Mouse (Mus musculus): Measurements from ENCODE around the gene Naa80.

Naa80 gene

DNA sequence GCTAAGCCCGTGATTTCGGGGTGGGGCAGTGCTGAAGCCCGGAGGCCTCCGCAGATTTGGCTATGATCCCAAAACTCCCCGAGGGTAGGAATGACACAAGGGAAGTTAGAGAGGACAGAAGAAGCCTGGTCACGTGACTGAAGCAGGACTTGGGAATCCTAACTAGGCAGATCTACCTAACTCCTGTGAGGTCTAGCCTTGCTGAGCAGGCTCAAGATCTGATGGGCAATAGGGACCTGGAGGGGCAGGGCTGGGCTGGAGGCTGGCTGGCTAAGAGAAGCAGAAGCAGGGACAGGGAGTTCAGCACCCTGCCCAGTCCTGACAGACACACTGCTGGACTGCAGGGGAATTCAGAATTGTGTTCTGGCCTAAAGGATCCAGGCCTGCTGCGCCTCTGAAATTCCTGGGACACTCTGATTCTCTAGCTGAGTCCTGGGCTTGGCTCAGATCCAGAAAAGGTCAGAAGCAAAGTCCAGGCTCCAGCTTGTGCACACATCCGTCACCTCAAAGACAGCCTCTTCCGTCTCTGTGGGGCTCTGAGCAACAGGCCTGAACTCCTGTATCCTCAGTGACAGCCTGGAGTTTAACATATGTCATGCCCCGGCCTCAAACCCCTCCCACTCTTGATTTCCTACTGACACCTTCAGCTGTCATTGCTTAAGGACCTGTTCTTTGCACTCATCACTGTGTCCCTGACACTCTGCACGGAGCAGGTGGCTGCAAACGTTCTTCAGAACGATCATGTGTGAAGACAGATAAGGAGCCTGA is 40.3 kb downstream of the Naa80 start:
- DNase-seq = no peak

DNA sequence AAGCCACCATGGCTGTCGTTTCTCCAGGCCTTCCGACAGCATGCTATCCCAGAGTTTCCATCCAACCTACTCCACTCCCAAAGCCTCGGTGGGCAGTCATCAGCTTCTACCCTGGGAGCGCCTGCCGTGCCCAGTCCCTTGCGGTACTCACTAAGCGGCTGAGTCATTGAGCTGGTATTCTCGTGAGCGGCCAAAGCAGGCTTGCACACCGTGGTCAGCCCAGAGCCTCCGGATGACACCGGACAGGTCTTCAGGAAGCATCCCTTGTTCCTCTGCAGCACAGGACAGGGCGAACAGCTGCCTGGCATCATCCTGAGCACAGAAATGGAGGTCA is 40.8 kb downstream of the Naa80 start:
- DNase-seq = no peak

DNA sequence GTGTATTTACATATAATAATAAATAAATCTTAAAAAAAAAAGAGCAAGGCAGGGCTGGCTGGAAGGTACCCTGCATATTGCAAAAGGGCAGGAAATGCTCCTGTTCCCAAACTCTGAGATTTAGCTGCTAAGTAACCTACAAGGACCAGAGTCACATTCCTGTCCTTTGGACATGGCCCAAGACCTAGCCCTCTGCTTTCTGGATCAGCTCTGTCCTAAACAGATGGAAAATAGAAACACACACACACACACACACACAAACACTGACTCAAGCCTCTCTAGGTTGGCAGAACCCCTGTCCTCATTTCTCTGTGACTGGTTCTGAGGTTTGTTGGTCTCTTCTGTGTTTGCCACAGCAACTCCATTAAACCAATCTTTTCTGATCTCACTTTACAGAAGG is 42.3 kb downstream of the Naa80 start:
- no peak for DNase-seq

DNA sequence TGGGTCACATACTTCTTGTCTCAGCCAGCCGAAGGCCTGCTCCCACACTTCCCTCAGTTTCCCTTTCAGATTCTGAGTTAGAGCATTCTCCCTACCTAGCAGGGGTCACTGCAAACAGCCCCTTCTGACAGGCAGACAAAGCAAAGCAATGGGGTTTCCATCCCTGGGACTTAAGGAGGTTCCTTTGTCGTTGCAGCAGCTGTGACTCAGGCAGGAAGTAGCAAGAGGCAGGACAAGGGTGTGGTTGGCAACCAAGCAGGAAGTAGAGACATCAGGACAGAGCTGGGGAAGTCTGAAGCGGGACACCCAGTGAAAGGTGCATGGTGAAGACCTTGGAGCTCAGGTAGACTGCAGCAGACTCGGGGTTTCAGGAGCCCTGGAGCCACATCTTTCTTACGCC is 45.9 kb downstream of the Naa80 start:
- DNase-seq = no peak

DNA sequence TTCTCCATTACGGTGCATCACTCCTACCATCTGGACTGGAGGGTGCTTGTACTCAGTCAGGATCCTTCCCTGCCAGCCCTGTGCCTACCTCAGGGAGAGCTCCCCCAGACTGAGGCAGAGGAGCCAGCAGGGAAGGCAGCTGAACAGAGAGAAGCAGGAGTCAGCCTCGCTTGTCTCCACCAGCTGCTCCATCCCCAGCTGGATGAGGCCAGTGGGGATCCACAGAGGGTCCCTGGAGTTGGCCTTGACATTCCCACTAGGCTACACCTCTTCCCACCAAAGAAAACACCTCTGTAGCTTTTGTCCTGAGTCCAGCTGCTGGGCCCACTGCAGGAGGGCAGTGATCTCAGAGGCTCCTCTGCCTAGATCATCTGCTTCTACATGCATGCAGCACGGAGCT is 46.3 kb downstream of the Naa80 start:
- no peak for DNase-seq

DNA sequence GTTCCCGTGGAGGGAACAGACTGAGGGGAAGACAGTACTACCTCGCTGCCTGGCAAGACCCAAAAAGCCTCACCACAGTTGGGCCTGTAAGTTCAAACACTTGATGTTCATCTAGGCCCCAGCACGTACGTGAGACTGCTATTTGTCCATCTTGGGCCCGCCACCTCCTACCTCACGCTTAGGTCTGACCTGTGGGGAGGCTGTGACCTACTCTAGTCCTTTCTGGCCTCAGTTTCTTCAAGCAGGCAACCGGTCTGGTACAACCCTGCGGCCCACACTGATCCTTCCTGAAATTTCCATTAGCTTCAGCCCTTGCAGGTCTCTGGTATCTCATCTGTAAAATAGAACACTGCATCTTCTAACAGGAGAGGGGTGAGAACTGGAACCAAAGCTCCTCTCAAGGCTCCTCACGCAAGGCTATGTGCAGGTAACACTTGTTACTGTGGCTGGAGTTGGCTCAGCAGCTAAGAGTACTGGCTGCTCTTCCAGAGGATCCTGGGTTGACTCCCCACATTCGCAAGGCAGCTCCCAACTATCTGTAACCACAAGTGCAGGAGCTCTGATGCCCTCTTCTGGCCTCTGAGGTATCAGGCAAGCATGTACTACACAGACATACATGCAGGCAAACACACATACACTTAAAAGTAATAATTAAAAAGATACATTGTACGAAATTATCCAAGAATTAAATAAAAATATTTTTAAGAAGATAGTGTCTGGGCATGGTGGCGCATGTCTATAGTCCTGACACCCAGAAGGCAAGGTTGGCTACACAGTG is 46.9 kb downstream of the Naa80 start:
- no peak for DNase-seq

DNA sequence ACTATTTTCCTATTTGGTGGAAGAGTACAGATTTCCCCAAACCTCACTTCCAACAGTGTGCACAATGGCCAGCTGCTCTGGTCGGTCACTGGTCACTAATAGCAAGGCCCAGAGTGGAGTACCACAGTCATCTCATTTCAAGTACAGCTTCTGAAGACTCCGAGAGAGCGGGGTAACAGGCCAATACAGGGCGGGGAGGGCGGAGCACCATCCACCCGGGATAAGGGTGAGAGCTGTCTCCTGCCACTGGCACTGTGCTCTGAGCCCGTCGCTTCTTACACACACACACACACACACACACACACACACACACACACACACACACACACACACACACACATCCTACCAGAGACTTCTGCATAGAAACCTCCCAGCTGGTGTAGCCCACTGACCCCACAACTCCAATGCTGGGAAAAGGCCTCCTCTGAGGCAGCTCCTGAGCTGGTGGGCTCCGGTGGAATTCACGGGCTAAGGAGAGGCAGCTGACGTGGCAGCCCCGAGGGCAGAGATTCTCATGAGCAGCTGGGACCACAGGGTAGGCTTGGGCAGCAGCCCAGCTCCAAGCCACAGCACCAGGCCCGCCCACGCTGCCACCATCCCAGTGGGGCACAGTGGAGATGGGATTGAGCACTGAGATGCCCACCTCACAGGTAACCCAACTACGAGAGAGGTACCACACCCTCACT is 47.6 kb downstream of the Naa80 start:
- peak in 1 of 2 experiments; percentile 45 for DNase-seq

DNA sequence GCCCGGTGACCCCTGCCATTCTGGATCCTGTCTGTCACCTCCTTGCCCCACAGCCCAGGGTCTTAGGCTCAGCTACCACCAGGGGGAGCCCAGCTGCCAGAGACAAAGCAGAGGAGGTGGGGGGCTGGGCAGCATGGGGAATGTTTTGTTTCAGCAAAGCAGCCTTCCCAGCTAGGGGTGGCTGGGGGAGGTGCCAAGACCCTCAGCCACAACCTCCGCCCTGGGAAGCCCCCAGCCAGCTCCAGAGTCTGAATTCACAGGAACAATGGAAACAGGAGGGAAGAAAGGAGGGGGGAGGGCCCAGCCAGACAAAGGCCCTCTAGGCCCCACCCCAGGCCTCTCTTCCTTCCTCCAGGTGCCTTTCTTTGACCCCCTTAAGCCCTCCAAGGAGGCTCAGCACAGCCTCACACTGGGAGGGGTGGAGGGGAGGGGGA is 48.2 kb downstream of the Naa80 start:
- DNase-seq = peak; percentile 65 to 77

DNA sequence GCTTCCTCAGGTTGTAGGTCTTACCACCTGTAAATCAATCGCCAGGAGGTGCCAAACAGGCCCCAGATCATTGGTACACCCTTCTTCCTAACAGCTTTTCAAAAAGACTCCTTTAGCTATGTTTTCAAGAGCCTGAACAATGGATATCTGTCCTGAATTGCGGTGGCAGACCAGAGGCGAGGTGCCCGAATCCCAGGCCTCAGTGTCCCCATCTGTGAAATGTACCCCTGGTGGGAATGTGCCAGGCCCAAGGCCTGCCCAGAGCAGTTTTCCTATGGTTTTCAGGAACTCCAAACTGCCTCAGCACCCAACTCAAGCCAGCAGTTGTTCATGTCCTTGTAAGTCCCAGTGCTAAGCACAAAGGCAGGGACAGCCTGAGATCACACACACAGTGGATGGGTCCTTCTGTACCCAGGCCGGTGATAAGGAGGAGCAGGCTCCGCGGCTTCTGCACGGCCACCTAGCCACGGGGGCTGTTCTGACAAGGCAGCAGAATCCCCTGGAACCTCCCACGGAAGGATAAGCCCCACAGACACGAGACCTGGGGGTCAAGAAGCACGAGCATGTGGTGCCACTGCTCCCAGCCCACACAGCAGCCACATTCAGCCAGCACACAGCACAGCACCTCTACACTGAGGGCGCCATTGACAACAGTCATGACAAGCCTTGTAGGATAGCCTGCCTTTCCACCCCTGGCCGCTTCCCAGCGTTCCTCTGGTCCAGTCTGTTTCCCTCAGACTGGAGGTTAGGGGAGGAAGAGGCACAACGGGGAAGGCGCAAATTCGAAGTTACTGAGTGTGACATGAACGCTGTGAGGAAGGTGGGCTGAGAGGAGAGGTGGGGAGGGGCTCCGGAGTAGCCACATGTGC is 48.9 kb downstream of the Naa80 start:
- DNase-seq = no peak

DNA sequence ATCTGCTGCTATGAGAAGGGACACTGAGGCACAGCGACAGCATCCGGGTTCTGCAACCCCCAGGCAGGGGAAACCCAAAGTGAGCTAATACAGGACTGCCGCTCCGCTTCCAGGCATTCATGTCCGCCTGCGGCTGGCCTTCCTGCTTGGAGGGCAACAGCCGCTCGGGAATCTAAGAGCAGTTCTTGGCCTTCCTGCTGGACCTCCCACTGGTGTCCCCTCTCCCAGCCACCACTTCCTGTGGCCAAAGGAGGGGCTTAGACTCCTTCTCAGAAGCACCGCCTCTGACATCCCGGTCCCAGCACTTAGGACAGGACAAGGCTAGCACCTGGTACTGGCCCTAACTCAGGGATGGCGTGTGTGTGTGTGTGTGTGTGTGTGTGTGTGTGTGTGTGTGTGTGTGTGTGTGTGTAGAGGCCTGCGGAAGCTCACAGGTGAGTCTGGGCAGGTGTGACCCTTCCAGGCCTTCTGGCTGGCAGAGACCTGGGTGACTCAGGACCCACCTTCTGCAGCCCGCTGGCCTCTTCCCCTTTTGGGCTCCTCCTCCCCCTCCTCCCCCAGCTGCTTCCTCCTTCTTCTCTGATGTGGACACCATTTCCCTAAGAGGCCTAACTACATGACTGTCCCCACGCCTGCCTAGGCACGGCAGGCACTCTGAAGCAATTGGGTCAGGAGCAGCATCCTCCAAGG is 50.2 kb downstream of the Naa80 start:
- no peak for DNase-seq

DNA sequence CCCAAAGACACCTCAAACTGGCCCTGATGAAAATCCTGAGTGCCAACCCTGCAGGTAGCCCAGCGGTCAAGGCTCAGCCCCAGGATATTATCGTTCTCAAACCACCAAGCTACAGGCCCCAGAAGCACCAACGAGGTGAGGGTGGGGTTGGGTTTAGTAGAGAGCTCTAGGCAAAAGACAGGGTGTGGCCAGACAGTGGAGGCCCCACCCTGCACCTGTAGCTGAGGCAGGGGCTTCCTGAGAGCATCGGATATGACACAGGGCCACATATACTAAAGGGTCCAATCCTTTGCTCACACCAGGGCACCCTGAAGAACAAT is 50.7 kb downstream of the Naa80 start:
- DNase-seq = no peak

DNA sequence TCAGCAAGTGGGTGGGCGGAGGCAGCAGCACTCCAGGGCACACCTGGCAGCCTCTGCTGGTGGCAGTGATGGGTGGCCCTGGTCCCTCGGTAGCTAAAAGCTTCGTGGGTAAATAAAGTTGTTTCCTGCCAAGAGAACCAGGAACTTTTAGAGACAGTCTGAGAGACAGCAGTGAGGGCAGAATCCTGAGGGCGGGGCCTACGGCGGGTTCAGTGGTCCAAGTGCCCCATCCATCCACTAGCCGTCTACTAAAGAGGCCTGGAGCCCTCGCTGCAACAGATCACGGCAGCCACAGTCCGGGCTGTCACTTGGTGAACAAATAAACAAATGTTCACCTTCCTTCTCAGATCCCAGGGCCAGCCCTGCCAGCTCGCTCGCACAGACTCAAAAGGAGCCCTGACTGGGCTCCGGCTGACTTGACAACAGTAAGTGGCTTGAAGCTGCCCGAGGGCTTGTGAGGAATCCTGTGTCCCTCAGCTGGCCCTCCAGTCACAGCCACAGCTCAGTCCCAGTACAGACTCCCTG is 51.3 kb downstream of the Naa80 start:
- no peak for DNase-seq

DNA sequence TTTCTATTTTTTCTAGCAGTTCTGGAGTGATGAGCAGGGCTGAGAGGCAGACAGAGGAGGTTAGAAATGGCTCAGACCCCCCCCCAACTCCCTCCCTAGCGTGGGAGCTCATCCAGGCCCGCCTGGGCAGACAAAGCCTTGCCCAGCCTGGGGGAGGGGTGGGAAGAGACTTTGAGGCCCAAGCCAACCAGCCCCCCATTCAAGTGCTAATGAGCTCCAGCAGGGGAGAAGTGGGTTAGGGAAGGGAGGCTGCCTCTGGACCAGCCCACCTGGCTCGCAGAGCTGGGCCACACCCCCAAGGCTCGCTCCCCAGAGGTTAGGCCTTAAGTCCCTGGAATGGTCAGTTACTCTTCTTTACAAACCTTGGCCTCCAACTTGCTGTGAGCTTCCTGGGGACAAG is 51.9 kb downstream of the Naa80 start:
- no peak for DNase-seq

DNA sequence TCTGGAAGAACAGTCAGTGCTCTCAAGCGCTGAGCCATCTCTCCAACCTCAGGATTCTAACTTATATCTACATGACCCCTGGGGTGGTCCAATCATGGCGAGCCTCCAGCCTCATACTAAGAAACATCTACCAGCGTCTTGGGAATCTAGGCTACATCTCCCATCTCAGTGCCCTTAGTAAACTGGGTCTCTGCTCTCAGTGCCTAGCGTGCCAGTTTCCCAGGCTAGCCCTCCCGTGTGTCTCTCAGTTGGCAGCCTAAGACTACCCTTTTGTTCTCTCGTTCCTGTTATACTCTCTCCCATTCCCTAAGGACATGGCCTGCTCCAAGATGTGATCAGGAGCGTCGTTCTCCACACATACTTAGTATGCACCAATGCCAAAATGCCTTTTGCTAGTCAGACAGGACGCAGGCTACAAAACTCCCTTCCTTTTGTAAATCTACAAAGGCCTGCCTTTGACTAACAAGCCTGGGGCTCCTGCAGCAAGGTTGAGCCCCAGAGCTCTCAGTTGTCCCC is 52.7 kb downstream of the Naa80 start:
- no peak for DNase-seq

DNA sequence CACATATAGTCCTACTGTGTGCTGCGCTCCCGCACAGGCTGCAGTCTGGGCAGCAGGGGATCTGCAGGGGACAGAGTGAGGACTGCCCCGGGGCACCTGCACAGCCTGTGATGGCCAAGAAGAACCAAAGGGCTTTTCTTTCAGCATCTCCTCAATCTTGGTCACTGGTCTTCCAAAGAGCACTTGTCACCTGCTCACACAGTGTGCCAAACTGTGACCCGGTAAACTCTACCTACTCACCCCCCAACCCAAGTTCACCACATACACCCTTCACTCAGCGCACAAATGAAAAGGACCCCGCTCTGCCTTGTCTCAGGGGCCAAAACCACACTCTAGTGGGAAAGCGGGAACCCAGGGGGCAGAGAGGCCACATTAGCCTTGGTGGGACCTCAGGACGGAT is 53.2 kb downstream of the Naa80 start:
- no peak for DNase-seq

DNA sequence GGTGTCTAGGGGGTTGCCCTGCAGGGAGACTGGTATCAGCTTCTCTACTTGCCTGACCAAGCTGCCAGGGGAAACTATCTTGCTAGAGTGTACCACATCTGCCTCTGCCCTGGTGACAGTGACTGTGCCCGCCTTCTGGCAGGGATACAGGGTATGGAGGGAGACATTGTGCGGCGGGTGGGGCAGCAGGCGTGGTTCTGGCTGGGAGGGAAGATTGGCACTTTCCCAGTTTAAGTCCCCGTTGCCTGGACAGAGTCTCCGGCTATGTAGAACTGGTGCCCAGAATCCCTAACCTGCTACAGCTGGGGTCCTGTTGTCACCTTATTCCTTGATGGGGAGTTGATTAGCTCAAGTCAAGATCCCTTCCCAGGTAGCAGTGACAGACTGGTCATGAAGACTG is 53.8 kb downstream of the Naa80 start:
- DNase-seq = no peak

DNA sequence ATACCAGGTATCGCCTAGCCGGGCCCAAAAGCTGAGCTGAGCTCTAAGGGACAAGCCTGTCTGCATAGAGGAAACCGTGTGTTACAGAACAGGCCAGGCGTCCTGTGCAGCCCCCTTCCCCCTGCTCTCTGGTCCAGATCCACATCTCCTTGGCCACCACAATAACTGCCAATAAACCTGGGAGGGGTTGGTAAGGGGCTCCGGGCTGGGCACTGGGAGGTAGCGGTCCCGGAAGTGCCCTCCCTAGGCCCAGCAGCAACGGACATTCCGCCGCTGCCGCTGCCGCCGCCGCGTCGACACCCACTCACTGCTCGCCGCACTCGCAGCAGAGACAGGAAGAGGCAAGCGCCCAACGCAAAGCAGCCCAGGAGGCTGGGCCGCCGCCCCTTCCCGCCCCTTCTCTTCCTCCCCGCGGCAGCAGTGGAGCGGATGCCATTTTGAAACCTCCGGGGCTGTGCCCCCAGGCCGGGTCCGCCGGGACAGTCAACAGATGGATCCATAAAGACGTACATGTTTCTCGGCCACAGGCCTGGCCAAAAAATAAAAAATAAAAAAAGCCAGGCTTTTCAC is 54.5 kb downstream of the Naa80 start:
- DNase-seq = peak; percentile 39 to 51

Data from cerebellum, postnatal 36 days (tissue).